Mouse (Mus musculus) heart, postnatal 14 days (tissue): ENCODE measurements around the gene Egln2. TPM values are rescaled to one million over a fixed set of nuclear protein-coding genes. Genes with fewer than 3 reads are reported as not detected.
A peak's percentile ranks its signal among the peaks of the same experiment; 100 is the strongest.

Source experiments
- DNase-seq, 2 experiments: peaks; one replicate each; pipeline ENCODE4 v3.0.0; 2021 to 2022
- intact Hi-C: fragments of 180-260 bp; cut with DNase I; formaldehyde crosslinking; loops from one replicate; pipeline ENCODE4 v1.15.1; 2025
- total RNA-seq, 2 experiments: library from RNA; stranded (reverse); gene quantifications; 2 replicates each; pipeline ENCODE4 v1.2.3; 2021

The Egln2 gene
- total RNA-seq, 2 experiments from 2014 or later, result 60.1 to 60.6 TPM

DNA sequence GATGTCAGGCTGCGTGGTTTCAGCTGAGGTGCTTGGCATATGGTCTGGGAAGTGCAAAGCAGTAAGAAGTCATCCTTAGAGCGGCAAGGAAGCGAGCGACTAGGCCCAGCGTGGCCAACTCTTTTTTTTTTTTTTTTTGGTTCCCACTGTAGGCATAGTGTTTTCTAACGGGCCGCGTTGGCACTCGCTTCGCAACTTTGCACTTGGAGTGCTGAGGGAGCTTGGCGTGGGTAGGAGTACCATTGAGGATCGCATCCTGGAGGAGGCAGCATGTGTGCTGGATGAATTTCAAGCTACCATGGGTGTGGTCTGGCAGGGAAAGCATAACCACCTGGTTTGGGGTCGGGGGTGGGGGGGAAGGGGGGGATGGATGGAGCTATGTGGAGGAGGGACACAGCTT is 10.6 kb downstream of the Egln2 start:
- DNase-seq, result no peak
- intact Hi-C loops, result loop anchor here (5.0 kb wide), 1 partner anchor 131 kb away; no protein-coding TSS in a partner anchor

DNA sequence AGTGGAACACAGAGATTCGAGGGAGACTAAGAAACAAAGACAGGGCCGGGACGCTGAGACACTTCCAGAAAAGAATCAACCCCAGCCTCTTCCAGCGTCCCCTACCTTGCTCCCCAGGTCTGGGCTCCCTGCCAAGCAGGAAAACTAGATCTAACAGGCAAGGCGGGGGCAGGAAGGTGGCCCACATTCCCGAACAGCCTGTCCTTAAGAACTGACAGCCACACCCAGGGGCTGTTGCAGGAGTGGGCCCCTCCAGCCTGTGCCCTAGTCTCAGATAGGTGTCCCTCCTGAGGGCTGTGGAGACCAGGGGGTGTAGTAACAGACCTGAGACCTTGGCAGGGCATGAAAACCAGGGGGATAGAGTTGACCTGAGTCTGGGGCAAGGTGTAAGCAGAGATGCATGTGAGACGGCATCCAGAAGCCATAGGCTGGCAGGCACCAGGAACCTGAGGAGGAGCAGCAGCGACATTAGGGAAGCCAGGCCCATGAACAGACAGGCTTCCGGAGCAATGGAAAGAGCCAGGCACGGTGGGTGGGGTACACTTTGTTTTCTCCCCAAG is 13.3 kb downstream of the Egln2 start, which contains the start of gene Cyp2t4:
Gene Cyp2t4, plus strand, starts transcription at position 510 of the 560 bp plus-strand sequence.
- intact Hi-C loops, result no loop called here
- DNase-seq, result peak in 1 of 2 experiments; percentile 65

DNA sequence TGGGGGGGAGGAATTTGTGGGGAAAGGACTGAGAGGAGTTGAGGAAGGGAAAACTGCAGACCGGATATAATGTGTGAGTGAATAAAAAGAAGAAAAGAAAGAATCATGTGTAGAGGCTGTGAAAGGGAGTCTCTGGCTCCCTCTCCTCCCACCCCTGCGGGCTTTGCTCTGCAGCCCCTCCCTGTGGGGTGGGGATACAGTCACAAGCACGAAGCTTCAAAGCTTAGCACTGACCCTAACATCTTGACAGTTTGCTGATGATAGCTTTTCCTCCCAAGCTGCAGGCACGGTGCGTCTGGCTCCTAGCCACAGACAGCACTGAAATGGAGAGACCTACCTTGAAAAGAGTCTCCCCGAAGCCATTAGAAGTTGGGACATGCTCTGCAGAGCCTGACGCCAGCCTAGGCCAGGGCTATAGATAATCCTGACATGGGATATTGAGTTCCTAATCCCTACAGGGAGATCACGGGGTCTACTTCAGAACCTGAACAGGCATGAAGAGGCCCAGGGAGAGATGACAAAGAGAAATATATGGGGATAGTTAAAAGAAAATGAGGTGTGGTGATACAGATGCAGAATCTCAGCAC is 30.1 kb downstream of the Egln2 start:
- intact Hi-C loops, result no loop called here
- DNase-seq, result no peak

DNA sequence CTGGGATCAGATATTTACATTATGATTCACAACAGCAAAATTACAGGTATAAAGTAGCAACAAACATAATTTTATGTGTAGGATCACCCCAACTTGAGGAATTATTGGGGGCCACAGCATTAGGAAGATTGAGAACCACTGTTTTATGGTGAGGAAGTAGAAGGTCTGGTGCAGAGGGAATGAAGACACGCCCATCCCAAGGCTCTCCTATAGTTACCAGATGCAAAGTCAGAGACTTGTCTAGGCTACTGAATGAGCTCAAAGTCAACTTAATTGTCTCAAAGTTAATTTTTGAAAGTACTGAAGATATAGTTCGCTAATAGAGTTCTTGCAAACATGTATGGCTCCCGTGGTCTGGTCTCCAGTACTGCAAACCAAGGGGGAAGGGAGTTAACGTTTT is 32.8 kb downstream of the Egln2 start:
- intact Hi-C loops, result loop anchor here (2.0 kb wide), 1 partner anchor 143 kb away; no protein-coding TSS in a partner anchor
- no peak for DNase-seq

DNA sequence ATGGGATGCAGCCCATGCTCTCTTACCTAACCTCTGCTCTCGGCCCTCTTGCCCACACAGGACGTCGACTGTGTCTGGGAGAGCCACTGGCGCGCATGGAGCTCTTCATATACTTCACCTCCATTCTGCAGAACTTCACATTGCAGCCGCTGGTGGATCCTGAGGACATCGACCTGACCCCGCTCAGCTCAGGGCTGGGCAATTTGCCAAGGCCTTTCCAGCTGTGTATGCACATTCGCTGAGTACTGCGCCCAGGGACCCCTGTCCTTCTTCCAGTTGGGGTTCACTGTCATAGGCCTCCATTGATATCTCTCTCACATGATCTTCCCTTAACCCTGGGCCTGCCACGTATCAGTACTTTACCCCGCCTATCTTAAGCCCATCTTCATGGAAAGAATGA is 33.4 kb downstream of the Egln2 start:
- intact Hi-C loops, result loop anchor here (2.0 kb wide), 1 partner anchor 144 kb away; no protein-coding TSS in a partner anchor

DNA sequence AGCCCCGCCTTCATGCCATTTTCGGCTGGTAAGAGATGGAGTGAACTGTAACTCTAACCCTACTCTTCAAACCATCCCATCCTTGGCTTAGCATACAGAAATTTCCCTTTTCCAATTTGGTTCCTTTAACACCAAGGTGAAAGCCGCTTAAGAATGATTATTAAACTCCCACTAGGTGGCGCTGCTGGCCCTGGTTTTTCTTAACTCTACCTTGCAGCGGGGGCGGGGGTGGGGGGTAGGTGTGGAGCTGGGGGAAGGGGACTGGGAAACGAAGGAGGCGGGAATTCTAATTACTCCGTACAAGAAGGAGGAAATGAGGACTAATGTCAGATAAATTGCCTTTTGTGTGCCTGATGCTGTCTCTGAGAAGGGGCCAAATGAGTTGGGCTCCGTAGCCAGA is 34.0 kb downstream of the Egln2 start:
- DNase-seq, result peak; percentile 51 to 71
- intact Hi-C loops, result loop anchor here (2.0 kb wide), 1 partner anchor 144 kb away; no protein-coding TSS in a partner anchor

More for the DNA sequence above, 33.4 kb downstream of the Egln2 start:
- DNase-seq, result peak in 1 of 2 experiments; percentile 34

DNA sequence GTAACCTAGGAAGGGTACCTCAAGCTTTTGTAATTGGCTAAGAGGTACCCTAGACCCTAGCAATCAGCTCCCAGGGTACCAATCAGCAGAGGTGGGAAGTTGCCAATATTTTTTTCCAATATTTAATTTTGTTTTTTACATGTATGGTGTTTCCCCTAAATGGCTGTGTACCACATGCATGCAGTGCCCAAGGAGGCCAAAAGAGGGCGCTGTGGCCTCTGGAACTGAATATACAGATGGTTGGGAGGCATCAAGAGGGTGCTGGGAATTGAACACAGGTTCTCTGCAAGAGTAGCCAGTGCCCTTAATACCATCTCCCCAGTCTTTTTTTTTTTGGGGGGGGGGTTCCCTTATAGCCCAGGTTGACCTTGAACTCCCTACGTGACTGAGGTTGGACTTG is 35.2 kb downstream of the Egln2 start:
- no peak for DNase-seq

DNA sequence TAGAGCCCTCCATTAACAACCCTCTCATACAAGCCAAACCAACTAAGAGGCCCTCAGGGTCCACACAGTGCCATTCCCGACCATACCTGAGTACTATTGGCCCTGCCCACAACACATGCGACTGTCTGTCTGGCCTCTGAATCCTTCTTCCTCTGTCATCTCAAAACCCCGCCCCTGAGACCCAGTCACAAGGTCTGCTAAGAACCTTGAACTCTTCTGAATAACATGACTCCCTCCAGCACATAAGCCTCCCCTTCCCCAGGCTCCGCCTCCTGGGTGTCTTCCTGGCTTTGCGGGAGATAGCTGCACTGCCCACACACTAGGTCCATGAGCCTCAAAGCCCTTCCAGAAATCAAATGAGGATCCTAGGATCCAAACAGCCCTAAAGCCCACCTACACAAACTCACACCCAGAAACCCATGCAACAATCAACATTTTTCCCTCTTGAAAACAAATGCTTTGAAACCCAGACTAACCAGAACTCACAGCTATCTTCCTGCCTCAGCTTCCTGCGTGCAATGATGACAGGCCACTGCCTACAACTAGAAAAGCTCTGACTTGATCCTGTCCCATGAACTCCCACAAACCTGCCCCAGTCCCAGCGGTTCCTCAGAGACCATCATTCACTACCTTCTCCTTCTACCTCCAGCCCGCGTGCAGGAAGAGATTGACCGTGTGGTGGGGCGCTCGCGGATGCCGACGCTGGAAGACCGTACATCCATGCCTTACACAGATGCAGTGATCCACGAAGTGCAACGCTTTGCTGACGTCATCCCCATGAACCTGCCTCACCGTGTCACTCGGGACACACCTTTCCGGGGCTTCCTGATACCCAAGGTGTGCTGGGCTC is 35.9 kb downstream of the Egln2 start:
- intact Hi-C loops, result no loop called here
- DNase-seq, result no peak

More for the DNA sequence above, 35.2 kb downstream of the Egln2 start:
- intact Hi-C loops, result no loop called here

DNA sequence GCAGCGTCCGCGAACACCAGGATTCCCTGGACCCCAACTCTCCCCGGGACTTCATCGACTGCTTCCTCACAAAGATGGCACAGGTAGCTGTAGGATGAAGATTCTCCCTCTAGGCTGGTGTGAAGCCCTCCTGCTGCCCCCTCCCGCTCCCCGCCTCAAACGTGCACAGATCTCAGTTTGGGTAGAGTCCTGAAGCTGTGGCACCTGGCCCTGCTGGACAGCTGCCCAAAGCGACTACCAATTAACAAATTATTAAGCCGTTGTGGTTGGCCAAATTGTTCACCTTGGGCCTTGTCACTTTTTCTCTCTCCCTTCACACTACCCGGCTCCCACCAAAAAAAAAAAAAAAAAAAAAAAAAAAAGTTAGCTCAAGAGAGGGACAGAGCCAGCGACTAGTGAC is 36.8 kb downstream of the Egln2 start:
- DNase-seq, result no peak
- intact Hi-C loops, result loop anchor here (10.0 kb wide), 1 partner anchor 355 kb away; no protein-coding TSS in a partner anchor

DNA sequence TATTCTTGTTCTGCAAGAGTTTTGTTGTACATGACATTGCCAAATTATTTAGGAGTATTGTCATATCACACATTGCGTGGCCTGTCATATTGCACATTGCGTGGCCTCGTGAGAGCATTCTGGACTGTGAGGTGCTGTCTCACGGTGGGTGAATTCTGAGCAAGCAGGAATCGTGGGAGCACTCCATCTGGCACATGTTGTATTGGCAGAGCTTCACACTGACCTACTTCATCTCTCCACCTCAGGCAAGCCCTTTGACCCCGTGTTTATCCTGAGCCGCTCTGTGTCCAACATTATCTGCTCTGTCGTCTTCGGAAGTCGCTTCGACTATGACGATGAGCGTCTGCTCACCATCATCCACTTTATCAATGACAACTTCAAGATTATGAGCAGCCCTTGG is 37.7 kb downstream of the Egln2 start:
- intact Hi-C loops, result loop anchor here (10.0 kb wide), 1 partner anchor 354 kb away; no protein-coding TSS in a partner anchor
- DNase-seq, result no peak

DNA sequence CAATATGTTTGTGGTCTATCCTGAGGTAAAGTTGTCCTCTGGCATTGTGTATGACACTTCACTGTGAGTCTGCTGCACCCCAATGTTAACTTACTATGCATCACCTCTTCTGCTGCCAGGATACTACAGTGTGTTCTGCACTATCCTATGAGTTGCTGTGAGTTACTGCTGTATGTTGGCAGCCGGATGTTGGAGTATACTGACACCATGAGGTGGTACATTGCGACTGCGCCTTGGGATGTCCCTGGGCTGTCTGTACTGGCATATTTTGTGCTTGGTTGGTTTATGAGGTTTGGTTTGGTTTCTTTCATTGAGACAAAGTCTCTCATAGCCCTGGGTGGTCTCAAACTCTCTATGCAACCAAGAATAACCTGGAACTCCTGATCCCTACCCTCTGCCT is 38.4 kb downstream of the Egln2 start:
- intact Hi-C loops, result loop anchor here (10.0 kb wide), 1 partner anchor 353 kb away; no protein-coding TSS in a partner anchor
- DNase-seq, result peak; percentile 11 to 38

DNA sequence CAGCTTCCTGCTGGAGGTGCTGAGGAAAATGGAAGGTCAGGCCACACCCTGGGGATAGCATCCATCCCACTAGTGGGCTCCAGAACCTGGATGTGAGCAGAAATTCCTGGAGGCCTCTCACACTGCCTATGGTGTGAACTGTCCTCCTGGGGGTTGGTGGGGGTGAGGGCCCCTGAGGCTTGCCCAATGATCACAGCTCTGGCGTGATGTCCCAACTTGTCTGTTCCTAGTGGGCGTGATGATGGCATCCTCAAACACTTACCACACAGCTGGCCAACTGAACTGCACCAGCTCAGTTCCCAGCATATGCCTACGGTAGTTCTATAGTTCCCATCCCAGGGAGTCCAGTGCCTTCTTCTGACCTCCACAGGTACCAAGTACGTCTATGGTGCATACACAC is 41.6 kb downstream of the Egln2 start:
- no peak for DNase-seq
- intact Hi-C loops, result loop anchor here (10.0 kb wide), 1 partner anchor 350 kb away; no protein-coding TSS in a partner anchor

DNA sequence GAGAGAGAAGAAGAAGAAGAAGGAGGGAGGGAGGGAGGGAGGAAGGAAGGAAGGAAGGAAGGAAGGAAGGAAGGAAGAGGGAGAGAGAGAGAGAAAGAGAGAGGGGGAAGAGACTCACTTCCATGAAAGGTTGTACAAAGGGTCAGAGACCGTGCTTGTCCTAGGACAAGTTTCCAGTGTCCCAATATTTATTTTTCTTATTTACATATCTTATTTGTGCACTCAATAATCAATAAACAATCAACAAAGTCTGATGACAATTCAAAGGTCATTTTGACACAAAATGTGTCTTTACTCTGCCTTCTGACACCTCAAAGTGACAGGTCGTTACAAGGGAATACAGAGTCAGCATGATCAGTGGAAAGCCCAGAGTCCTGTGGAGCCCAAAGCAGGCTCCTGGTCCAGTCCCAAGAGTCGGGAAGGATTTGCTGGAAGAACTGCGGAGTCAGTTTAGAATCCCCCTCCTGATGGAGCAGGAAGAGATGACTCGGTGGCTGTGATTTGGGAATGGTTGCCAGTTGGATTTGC is 42.2 kb downstream of the Egln2 start:
- intact Hi-C loops, result loop anchor here (10.0 kb wide), 1 partner anchor 350 kb away; no protein-coding TSS in a partner anchor
- no peak for DNase-seq

DNA sequence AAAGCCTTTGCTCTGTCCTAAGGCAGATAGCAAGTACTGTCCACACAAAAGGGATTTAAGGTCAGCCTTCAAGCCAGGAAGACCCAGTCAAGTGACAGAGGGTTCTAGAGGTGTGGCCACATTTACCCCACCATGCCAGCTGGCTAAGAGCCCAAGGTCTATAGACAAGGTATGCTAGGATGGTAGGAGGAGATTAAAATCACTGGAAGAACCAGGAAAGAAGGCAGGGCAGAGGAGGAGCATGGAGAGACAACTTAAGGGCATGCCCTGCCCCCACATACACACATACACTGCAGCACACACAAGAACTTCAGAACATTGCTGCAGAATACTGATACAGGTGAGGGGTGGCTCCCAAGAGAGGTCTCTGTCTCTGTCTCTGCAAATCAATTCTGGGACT is 46.9 kb downstream of the Egln2 start, which contains the start of gene Cyp2f2:
Gene Cyp2f2, plus strand, starts transcription at position 234 of the 400 bp plus-strand sequence.
- DNase-seq, result no peak
- intact Hi-C loops, result loop anchor here (10.0 kb wide), 1 partner anchor 345 kb away; no protein-coding TSS in a partner anchor

DNA sequence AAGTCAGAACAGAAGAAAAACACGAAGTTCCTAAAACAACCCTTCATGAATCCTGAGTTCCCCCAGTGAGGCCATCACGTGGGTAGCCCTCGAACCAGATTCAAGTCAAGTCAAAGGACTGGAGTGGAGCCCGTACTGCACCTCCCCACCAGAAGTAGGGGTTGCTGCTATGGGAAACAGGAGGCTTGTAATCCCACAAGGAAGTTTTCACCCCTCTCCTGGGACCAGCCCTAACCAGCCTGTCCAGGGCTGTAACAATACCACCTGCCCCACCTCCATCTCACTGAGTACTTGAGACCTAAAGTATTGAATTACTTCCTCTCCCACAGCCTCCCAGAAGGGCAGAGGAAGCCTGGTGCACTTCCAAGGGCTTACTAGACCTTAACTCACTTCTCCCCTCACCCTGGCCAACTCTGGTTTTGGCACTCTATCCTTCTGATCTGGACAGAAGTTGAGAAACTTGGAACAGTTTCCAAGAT is 48.5 kb downstream of the Egln2 start:
- no peak for DNase-seq
- intact Hi-C loops, result no loop called here

DNA sequence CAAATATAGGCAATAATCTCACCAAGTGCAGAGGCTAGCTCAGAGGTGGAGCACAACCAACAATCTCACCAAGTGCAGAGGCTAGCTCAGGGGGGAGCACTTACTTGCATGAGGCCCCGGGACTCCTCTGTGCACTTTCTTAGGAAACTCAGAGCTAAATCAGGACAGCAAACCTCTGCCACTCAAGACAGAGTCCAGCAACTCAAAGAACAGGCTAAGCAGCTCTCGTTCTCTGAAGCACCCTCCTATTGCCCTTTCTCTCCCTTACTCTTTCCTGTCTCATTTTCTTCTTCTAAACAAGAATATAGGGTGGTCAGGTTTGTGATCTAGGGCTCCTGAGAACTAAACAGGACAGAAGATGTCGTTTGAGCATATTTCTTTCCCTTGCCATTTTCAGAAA is 54.6 kb downstream of the Egln2 start:
- intact Hi-C loops, result no loop called here

DNA sequence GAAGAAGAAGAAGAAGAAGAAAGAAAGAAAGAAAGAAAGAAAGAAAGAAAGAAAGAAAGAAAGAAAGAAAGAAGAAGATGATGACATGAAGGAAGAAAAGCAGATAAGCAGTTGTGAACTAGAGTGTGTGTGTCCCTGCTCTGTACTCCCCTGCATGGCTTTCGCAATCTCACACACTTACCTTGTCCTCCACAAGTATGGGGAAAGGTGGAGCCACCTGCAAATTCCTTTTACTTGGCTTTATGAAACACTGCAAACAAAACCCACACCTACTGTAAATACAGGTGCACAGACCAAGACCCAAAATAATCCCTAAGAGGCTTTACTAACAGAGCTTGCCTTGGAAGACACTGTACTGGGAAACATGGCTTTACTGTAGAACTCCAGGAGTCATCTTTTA is 55.6 kb downstream of the Egln2 start:
- DNase-seq, result no peak
- intact Hi-C loops, result no loop called here

More for the DNA sequence above, 54.6 kb downstream of the Egln2 start:
- no peak for DNase-seq

DNA sequence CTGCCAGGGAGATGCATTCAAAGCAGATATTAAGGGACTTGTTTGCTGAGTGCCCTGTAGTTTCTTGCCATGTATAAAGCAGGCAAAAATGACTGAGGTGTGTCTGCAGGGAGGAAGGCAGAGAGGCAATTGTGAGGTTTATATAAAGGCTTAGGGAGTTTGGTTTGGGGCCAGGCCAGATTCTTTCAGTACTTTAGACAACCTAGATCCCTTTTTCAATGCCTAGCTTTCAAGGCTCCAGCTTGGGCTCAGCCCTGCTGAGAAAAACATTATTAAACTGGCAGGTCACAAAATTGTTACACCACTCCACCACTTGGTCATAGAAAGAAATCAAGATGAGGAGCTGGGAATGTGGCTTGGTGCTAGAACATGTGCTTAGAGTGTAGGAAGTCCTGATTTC is 56.3 kb downstream of the Egln2 start:
- intact Hi-C loops, result no loop called here
- DNase-seq, result no peak
